Mouse (Mus musculus) liver, embryonic 11.5 days (tissue): Measurements from ENCODE around the gene Ppfibp1. TPM values are rescaled to one million over a fixed set of nuclear protein-coding genes. Genes with fewer than 3 reads are reported as not detected.

ENCODE experiments used
- ATAC-seq: fragments of 200-750 bp; cut with Nextera tagmentation; replicated peaks from 2 replicates; pipeline ENCODE4 v1.8.0; 2017; ENCODE audit warnings: moderate number of reproducible peaks, mild to moderate bottlenecking, moderate TSS enrichment, moderate library complexity; ENCODE audit not compliant: low FRiP score
- DNase-seq: peaks from one replicate; pipeline ENCODE4 v3.0.0-alpha.2; 2017; ENCODE audit warnings: low spot score
- H3K27ac ChIP-seq: fragments of 300-500 bp; sonication (generic); 2 replicates; pipeline ENCODE4 v1.5.1; 2014; ENCODE audit warnings: mild to moderate bottlenecking, low read depth, low read length, control low read depth
- H3K27me3 ChIP-seq: fragments of 300-500 bp; sonication (generic); replicated peaks from 2 replicates; pipeline ENCODE4 v1.6.1; 2014; ENCODE audit warnings: low read length, mixed read lengths; ENCODE audit not compliant: control insufficient read depth, insufficient read depth
- H3K36me3 ChIP-seq: fragments of 300-500 bp; sonication (generic); 2 replicates; pipeline ENCODE4 v1.6.1; 2014; ENCODE audit warnings: mild to moderate bottlenecking, low read length, moderate library complexity, mixed read lengths; ENCODE audit not compliant: control insufficient read depth, insufficient read depth
- H3K4me1 ChIP-seq: fragments of 300-500 bp; sonication (generic); replicated peaks from 2 replicates; pipeline ENCODE4 v1.6.1; 2014; ENCODE audit warnings: low read length, mixed read lengths; ENCODE audit not compliant: control insufficient read depth, insufficient read depth
- H3K4me2 ChIP-seq: fragments of 300-500 bp; sonication (generic); 2 replicates; pipeline ENCODE4 v1.6.1; 2014; ENCODE audit warnings: mild to moderate bottlenecking, control low read depth, moderate library complexity
- H3K4me3 ChIP-seq: fragments of 300-500 bp; sonication (generic); 2 replicates; pipeline ENCODE4 v1.5.1; 2014; ENCODE audit warnings: low read depth, low read length, control low read depth
- H3K9ac ChIP-seq: fragments of 300-500 bp; sonication (generic); 2 replicates; pipeline ENCODE4 v1.6.1; 2014; ENCODE audit warnings: low read depth, low read length, control low read depth
- H3K9me3 ChIP-seq: fragments of 300-500 bp; sonication (generic); 2 replicates; pipeline ENCODE4 v1.6.1; 2016; ENCODE audit warnings: low read length, inconsistent platforms, mixed read lengths; ENCODE audit not compliant: control insufficient read depth
- WGBS: fragments of 180-500 bp; shearing (Covaris S2); extraction: QIAGEN DNeasy Blood & Tissue Kit; methylation state at CpG from one replicate; pipeline ENCODE4 v1.1.7; 2014; 5-methylcytosine and 5-hydroxymethylcytosine counted together
- polyA plus RNA-seq: library from polyadenylated mRNA; unstranded; fragments of >200 nt; fragmentation: Nextera tagmentation; extraction: Ambion mirVana; gene quantifications from 2 replicates; pipeline ENCODE4 v1.2.1, GENCODE M21; 2014

Ppfibp1 gene
- polyA plus RNA-seq, 1 experiment from 2014 or later, result 31.1 TPM

GRCm38 (mm10) chr6:146954258-146954657 is 66.0 kb downstream of the Ppfibp1 start, which contains the start of gene 1700034J05Rik:
Gene 1700034J05Rik, minus strand, starts transcription at chr6:146954422.
- DNase-seq, result no peak
- Histone ChIP-seq H3K27ac (peak within 1 kb of the TSS; percentile 67; the same call in 1 of the 2 replicates), H3K4me2 (no peak within 1 kb of the TSS), H3K4me3 (no peak within 1 kb of the TSS), H3K4me1 (peaks cover 23% of the 10 kb centered on the region), H3K27me3 (no peaks in the 10 kb centered on the region), H3K9me3 (no peaks in the 10 kb centered on the region), H3K36me3 (no peaks in the 10 kb centered on the region), H3K9ac (no peak within 1 kb of the TSS)
- no peak for ATAC-seq
- 82% methylated on average over 1 of the region's 1 CpGs for WGBS

- peaks cover 14% of the 10 kb centered on the region for H3K4me1 ChIP-seq
- H3K4me2 ChIP-seq, result peak overlapping the region; percentile 40
- 29% methylated on average over 1 of the region's 1 CpGs for WGBS
- no peaks in the 10 kb centered on the region for H3K9me3 ChIP-seq
- no peaks in the 10 kb centered on the region for H3K27me3 ChIP-seq
- peak; percentile 52 for ATAC-seq
- no peak for DNase-seq
- H3K9ac ChIP-seq, result no peak overlapping the region
- no peaks in the 10 kb centered on the region for H3K36me3 ChIP-seq
- H3K4me3 ChIP-seq, result no peak overlapping the region
- peak overlapping the region; percentile 67 for H3K27ac ChIP-seq
These were observed 67.2 kb downstream of the Ppfibp1 start for GRCm38 (mm10) chr6:146955475-146955874.

GRCm38 (mm10) chr6:146955896-146956295 is 67.6 kb downstream of the Ppfibp1 start:
- Histone ChIP-seq H3K4me3 (no peak overlapping the region), H3K27me3 (no peaks in the 10 kb centered on the region), H3K4me1 (peaks cover 17% of the 10 kb centered on the region), H3K36me3 (no peaks in the 10 kb centered on the region), H3K4me2 (peak overlapping the region; percentile 40), H3K9ac (no peak overlapping the region), H3K9me3 (no peaks in the 10 kb centered on the region), H3K27ac (peak overlapping the region; percentile 67)
- WGBS, result 23% methylated on average over 12 of the region's 12 CpGs
- DNase-seq (peak; percentile 56), ATAC-seq (peak; percentile 100)

- Histone ChIP-seq H3K27me3 (no peaks in the 10 kb centered on the region), H3K4me1 (peaks cover 27% of the 10 kb centered on the region), H3K4me3 (no peak overlapping the region), H3K4me2 (no peak overlapping the region), H3K9ac (no peak overlapping the region), H3K27ac (no peak overlapping the region), H3K9me3 (no peaks in the 10 kb centered on the region), H3K36me3 (no peaks in the 10 kb centered on the region)
- DNase-seq (no peak), ATAC-seq (no peak)
- WGBS, result 91% methylated on average over 1 of the region's 1 CpGs
These were observed 68.7 kb downstream of the Ppfibp1 start for GRCm38 (mm10) chr6:146956961-146957360.

- Histone ChIP-seq H3K4me1 (peaks cover 30% of the 10 kb centered on the region), H3K27me3 (no peaks in the 10 kb centered on the region), H3K4me2 (no peak overlapping the region), H3K27ac (no peak overlapping the region), H3K9me3 (no peaks in the 10 kb centered on the region), H3K36me3 (no peaks in the 10 kb centered on the region), H3K4me3 (no peak overlapping the region), H3K9ac (no peak overlapping the region)
- 63% methylated on average over 1 of the region's 1 CpGs for WGBS
- ATAC-seq (no peak), DNase-seq (no peak)
These were observed 70.4 kb downstream of the Ppfibp1 start for GRCm38 (mm10) chr6:146958694-146959093.

- Histone ChIP-seq H3K4me3 (no peak overlapping the region), H3K27ac (no peak overlapping the region), H3K9ac (no peak overlapping the region), H3K4me1 (peaks cover 28% of the 10 kb centered on the region), H3K27me3 (no peaks in the 10 kb centered on the region), H3K36me3 (no peaks in the 10 kb centered on the region), H3K9me3 (no peaks in the 10 kb centered on the region), H3K4me2 (no peak overlapping the region)
- 78% methylated on average over 9 of the region's 9 CpGs for WGBS
- ATAC-seq (no peak), DNase-seq (no peak)
These were observed 71.8 kb downstream of the Ppfibp1 start for GRCm38 (mm10) chr6:146959908-146960680.

- H3K9me3 ChIP-seq, result no peaks in the 10 kb centered on the region
- H3K36me3 ChIP-seq, result no peaks in the 10 kb centered on the region
- no peak overlapping the region for H3K4me3 ChIP-seq
- WGBS, result 70% methylated on average over 5 of the region's 5 CpGs
- DNase-seq (no peak), ATAC-seq (no peak)
- no peak overlapping the region for H3K27ac ChIP-seq
- H3K27me3 ChIP-seq, result no peaks in the 10 kb centered on the region
- H3K4me2 ChIP-seq, result no peak overlapping the region
- H3K9ac ChIP-seq, result no peak overlapping the region
- H3K4me1 ChIP-seq, result peaks cover 21% of the 10 kb centered on the region
These were observed 72.7 kb downstream of the Ppfibp1 start for GRCm38 (mm10) chr6:146960956-146961355.

GRCm38 (mm10) chr6:146961832-146962481 is 73.7 kb downstream of the Ppfibp1 start:
- ATAC-seq (peak; percentile 87), DNase-seq (no peak)
- Histone ChIP-seq H3K27ac (peak overlapping the region; percentile 74), H3K4me3 (no peak overlapping the region), H3K9ac (0 out of 2 replicates have a peak overlapping the region, but pooled peaks have one; percentile 5), H3K9me3 (no peaks in the 10 kb centered on the region), H3K4me1 (peaks cover 27% of the 10 kb centered on the region), H3K36me3 (no peaks in the 10 kb centered on the region), H3K4me2 (peak overlapping the region; percentile 21; the same call in 1 of the 2 replicates), H3K27me3 (no peaks in the 10 kb centered on the region)
- 27% methylated on average over 6 of the region's 6 CpGs for WGBS
